Mouse (Mus musculus) yolk sac, embryonic 10.5 days (tissue): ENCODE results near the gene Dync2li1.
A peak's percentile ranks its signal among the peaks of the same experiment; 100 is the strongest.

ENCODE experiments used
- DNase-seq: peaks from one replicate; pipeline ENCODE4 v3.0.0-alpha.2; 2017; ENCODE audit warnings: low spot score

The Dync2li1 gene

GRCm38 (mm10) chr17:84626276-84626856, at the start of gene Dync2li1:
Gene Dync2li1 (plus strand): TSS chr17:84626496.
- DNase-seq: peak; percentile 91

- DNase-seq: no peak
Measured at GRCm38 (mm10) chr17:84576621-84577293, 49.5 kb upstream of the Dync2li1 start.

- DNase-seq: no peak
Measured at GRCm38 (mm10) chr17:84579249-84579648, 47.0 kb upstream of the Dync2li1 start.

GRCm38 (mm10) chr17:84579817-84580216, 46.5 kb upstream of the Dync2li1 start:
- DNase-seq: no peak

- no peak for DNase-seq
Measured at GRCm38 (mm10) chr17:84580821-84581220, 45.5 kb upstream of the Dync2li1 start.

- DNase-seq: no peak
Measured at GRCm38 (mm10) chr17:84581740-84582414, 44.4 kb upstream of the Dync2li1 start.

- no peak for DNase-seq
Measured at GRCm38 (mm10) chr17:84584107-84584506, 42.2 kb upstream of the Dync2li1 start.

GRCm38 (mm10) chr17:84585104-84585503, 41.2 kb upstream of the Dync2li1 start:
- DNase-seq: no peak

- DNase-seq: peak; percentile 32
Measured at GRCm38 (mm10) chr17:84590065-84590464, 36.2 kb upstream of the Dync2li1 start.

- DNase-seq: no peak
Measured at GRCm38 (mm10) chr17:84591431-84592150, 34.7 kb upstream of the Dync2li1 start.

GRCm38 (mm10) chr17:84596015-84596441, 30.3 kb upstream of the Dync2li1 start:
- no peak for DNase-seq

- DNase-seq: no peak
Measured at GRCm38 (mm10) chr17:84596501-84596900, 29.8 kb upstream of the Dync2li1 start.

- no peak for DNase-seq
Measured at GRCm38 (mm10) chr17:84597859-84598258, 28.4 kb upstream of the Dync2li1 start.

GRCm38 (mm10) chr17:84598928-84599327, 27.4 kb upstream of the Dync2li1 start:
- DNase-seq: no peak

- peak; percentile 75 for DNase-seq
Measured at GRCm38 (mm10) chr17:84600051-84600983, 26.0 kb upstream of the Dync2li1 start.

- DNase-seq: no peak
Measured at GRCm38 (mm10) chr17:84601805-84602204, 24.5 kb upstream of the Dync2li1 start.

GRCm38 (mm10) chr17:84603202-84603627, 23.1 kb upstream of the Dync2li1 start:
- DNase-seq: peak; percentile 71

- DNase-seq: no peak
Measured at GRCm38 (mm10) chr17:84603709-84604420, 22.4 kb upstream of the Dync2li1 start.

GRCm38 (mm10) chr17:84606976-84607375, 19.3 kb upstream of the Dync2li1 start:
- no peak for DNase-seq

- DNase-seq: no peak
Measured at GRCm38 (mm10) chr17:84607617-84608016, 18.7 kb upstream of the Dync2li1 start.

- no peak for DNase-seq
Measured at GRCm38 (mm10) chr17:84608606-84609005, 17.7 kb upstream of the Dync2li1 start.
